Mouse (Mus musculus) embryonic facial prominence, embryonic 15.5 days (tissue): ENCODE measurements at regions not wholly inside any gene's neighbourhood (a gene's known extent, or its start where the extent isn't known, plus 50 kb on each side); places are given as distances from the start of the nearest gene placed in this dataset.

Experiments
- ATAC-seq: fragments of 200-750 bp; cut with Nextera tagmentation; 2 replicates; pipeline ENCODE4 v1.8.0; 2017; ENCODE audit warnings: low read depth, moderate TSS enrichment; ENCODE audit not compliant: insufficient number of reproducible peaks, low FRiP score, low TSS enrichment
- H3K27ac ChIP-seq: fragments of 300-500 bp; sonication (generic); replicated peaks from 2 replicates; pipeline ENCODE4 v1.5.1; 2015; ENCODE audit warnings: mild to moderate bottlenecking, inconsistent platforms
- H3K27me3 ChIP-seq: fragments of 300-500 bp; sonication (generic); 2 replicates; pipeline ENCODE4 v1.6.1; 2015; ENCODE audit warnings: inconsistent platforms
- H3K36me3 ChIP-seq: fragments of 300-500 bp; sonication (generic); 2 replicates; pipeline ENCODE4 v1.6.1; 2015; ENCODE audit warnings: mild to moderate bottlenecking, inconsistent platforms
- H3K4me1 ChIP-seq: fragments of 300-500 bp; sonication (generic); 2 replicates; pipeline ENCODE4 v1.6.1; 2015; ENCODE audit warnings: inconsistent platforms
- H3K4me2 ChIP-seq: fragments of 300-500 bp; sonication (generic); replicated peaks from 2 replicates; pipeline ENCODE4 v1.6.1; 2015; ENCODE audit warnings: mild to moderate bottlenecking, inconsistent platforms
- H3K4me3 ChIP-seq: fragments of 300-500 bp; sonication (generic); replicated peaks from 2 replicates; pipeline ENCODE4 v1.5.1; 2015; ENCODE audit warnings: mild to moderate bottlenecking, inconsistent platforms
- H3K9ac ChIP-seq: fragments of 300-500 bp; sonication (generic); 2 replicates; pipeline ENCODE4 v1.6.1; 2015; ENCODE audit warnings: inconsistent platforms
- H3K9me3 ChIP-seq: fragments of 300-500 bp; sonication (generic); replicated peaks from 2 replicates; pipeline ENCODE4 v1.6.1; 2016; ENCODE audit warnings: inconsistent platforms
- WGBS: fragments of 180-500 bp; shearing (Covaris S2); methylation state at CpG from one replicate; pipeline ENCODE4 v1.1.7; 2015; 5-methylcytosine and 5-hydroxymethylcytosine counted together

DNA sequence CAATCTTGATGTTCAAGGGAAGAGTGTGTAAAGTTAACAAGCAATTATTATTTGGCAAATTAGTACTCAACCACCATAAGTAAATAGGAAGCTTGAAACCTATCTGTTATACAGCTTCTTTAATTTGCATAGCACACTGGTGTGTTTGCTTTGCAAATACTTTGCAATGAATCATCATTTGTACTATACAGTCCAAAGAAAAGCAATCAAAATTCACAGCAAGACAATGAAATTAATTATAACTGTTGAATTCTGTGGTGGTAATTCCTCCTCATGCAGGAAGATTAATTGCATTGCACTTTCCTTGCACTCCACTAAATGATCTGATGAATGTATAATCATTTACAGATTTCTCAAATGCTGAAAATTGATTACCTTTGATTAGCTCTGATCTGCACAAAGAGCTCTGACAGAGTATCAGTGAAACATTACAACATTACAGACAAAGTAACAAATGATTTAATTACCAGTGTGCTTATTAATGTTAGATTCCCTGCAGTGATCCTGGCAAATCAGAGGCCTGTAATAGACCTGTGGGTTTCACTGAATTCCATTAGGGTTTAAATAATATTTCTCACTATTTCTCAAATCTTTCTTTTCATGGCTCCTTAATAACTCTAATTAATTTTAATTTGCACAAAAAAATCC lies 457.9 kb downstream of the Prkd1 start:
- Histone ChIP-seq H3K4me1 (no peaks in the 10 kb centered on the region), H3K4me2 (no peak overlapping the region), H3K36me3 (no peaks in the 10 kb centered on the region), H3K4me3 (no peak overlapping the region), H3K9me3 (no peaks in the 10 kb centered on the region), H3K9ac (no peak overlapping the region), H3K27ac (no peak overlapping the region), H3K27me3 (no peaks in the 10 kb centered on the region)
- no peak for ATAC-seq

DNA sequence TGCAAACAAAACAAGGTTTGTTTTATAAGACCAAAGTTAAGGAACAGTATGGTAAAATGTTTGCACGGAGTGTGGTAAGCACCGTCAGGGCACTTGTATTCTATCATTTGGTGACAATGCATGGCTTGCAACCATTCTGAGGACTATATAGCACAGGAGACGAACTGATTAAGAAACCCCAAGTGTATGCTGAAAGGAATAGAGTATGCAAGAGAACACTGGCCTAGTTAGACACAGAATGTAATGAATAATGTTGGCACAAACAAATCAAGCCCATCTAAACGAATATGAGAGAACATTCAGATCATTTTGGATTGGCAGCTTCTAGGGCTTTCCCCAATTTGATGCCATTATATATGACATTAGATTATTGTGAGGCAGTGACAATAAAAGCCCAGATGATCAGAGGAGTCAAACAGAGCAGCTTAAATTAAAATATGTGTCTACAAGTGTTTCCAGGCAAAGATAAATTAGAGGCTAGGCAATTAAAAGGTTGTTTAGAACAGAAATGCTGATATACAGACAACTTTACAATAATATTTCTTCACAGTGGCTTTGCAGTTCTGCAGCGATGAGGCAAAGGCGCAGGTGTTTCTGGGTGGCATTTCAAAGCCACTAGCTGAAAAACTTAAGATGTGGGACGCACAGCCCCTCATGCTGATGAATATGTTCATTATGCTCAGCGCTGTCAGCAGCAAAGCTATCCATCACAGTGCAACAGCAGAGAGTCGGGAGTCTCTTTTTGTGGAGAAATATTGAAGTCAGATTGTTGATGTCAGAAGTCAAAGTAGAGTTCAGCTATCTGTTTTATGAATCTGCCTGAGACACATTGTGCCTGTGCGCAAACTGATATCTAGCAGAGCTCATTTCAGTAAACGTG lies 456.9 kb downstream of the Prkd1 start:
- Histone ChIP-seq H3K27me3 (no peaks in the 10 kb centered on the region), H3K9ac (no peak overlapping the region), H3K4me2 (no peak overlapping the region), H3K27ac (no peak overlapping the region), H3K36me3 (no peaks in the 10 kb centered on the region), H3K9me3 (no peaks in the 10 kb centered on the region), H3K4me1 (no peaks in the 10 kb centered on the region), H3K4me3 (no peak overlapping the region)
- WGBS: 72% methylated on average over 11 of the region's 11 CpGs
- ATAC-seq: no peak

DNA sequence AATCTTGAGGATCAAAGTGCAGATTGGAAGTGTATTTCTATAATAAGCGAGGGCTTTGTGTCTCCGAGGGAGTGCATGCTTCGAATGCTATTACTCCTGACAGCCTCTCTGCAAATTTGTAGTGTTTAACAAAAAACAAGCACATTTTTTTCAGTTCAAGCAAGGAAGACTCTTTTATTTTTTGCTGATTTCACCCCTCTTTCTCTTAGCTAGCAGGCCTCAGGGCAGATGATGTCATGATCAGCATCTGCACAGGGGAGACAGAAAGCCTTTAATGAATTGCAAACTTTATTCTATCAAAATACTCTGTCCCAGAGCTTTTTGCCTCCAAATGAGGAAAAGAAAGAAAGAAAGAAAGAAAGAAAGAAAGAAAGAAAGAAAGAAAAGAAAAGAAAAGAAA lies 455.4 kb downstream of the Prkd1 start:
- 36% methylated on average over 3 of the region's 3 CpGs for WGBS
- Histone ChIP-seq H3K36me3 (no peaks in the 10 kb centered on the region), H3K9ac (no peak overlapping the region), H3K4me1 (no peaks in the 10 kb centered on the region), H3K9me3 (no peaks in the 10 kb centered on the region), H3K4me3 (no peak overlapping the region), H3K27ac (no peak overlapping the region), H3K4me2 (no peak overlapping the region), H3K27me3 (no peaks in the 10 kb centered on the region)
- ATAC-seq: no peak

DNA sequence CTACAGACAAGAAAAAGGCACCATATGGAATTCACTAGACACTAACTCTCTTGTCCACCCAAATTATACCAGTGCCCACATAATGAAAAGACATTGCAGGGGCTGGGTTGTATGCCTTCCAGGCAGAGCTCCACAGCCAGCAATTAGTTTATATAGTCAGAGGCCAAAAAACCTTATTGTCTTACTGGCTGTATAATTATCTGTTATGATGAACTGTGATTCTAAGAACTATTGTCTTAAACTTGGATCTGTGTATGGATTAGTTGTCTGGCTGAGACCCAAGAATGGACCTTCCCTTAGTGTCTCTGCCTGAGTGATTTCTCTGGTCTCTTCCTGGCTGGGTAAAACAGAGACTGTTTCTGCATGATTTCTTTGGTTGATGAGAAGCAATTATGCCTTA lies 454.2 kb downstream of the Prkd1 start:
- H3K27me3 ChIP-seq: no peaks in the 10 kb centered on the region
- no peak overlapping the region for H3K4me3 ChIP-seq
- no peaks in the 10 kb centered on the region for H3K9me3 ChIP-seq
- H3K4me2 ChIP-seq: no peak overlapping the region
- no peaks in the 10 kb centered on the region for H3K36me3 ChIP-seq
- ATAC-seq: no peak
- H3K9ac ChIP-seq: no peak overlapping the region
- H3K27ac ChIP-seq: no peak overlapping the region
- no peaks in the 10 kb centered on the region for H3K4me1 ChIP-seq

DNA sequence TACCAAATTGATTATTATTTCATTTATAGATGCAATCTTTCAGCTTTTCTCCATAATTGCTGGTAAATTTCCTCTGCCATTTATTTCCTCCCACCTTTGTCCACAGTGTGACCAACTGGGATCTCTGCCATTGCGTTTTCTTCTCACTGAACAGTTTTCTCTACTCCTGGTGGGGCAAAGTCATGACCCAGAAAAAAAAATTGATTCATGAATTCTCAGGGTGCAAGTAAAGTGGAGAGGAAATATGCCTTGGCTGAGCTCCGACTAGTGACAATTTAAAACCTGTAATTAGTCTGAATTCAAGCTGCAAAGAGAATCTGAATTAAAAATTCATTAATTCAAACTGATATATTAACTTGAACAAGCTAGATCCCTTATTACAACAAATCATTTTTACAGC lies 452.6 kb downstream of the Prkd1 start:
- no peaks in the 10 kb centered on the region for H3K4me1 ChIP-seq
- WGBS: 57% methylated on average over 2 of the region's 2 CpGs
- no peak for ATAC-seq
- H3K4me3 ChIP-seq: no peak overlapping the region
- no peak overlapping the region for H3K4me2 ChIP-seq
- H3K27ac ChIP-seq: no peak overlapping the region
- no peak overlapping the region for H3K9ac ChIP-seq
- no peaks in the 10 kb centered on the region for H3K27me3 ChIP-seq
- no peaks in the 10 kb centered on the region for H3K36me3 ChIP-seq
- H3K9me3 ChIP-seq: no peaks in the 10 kb centered on the region

DNA sequence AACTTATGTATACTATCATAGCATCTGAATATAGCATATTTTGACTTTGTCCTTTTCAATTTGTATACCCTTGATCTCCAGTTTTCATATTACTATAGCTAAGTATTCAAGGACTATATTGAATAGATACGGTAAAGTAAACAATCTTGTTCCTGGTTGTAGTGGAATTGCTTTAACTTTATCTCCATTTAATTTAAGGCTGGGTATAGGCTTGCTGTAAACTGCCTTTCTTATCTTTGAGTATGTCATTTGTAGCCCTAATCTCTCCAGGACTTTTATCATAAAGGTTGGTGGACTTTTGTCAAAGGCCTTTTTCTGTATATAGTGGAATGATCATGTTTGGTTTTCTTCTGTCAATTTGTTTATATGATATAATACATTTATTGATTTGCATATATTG lies 407.8 kb downstream of the Prkd1 start:
- Histone ChIP-seq H3K27me3 (no peaks in the 10 kb centered on the region), H3K9me3 (no peaks in the 10 kb centered on the region), H3K4me3 (no peak overlapping the region), H3K9ac (no peak overlapping the region), H3K36me3 (no peaks in the 10 kb centered on the region), H3K4me2 (no peak overlapping the region), H3K4me1 (no peaks in the 10 kb centered on the region), H3K27ac (no peak overlapping the region)
- no peak for ATAC-seq
- 89% methylated on average over 1 of the region's 1 CpGs for WGBS

DNA sequence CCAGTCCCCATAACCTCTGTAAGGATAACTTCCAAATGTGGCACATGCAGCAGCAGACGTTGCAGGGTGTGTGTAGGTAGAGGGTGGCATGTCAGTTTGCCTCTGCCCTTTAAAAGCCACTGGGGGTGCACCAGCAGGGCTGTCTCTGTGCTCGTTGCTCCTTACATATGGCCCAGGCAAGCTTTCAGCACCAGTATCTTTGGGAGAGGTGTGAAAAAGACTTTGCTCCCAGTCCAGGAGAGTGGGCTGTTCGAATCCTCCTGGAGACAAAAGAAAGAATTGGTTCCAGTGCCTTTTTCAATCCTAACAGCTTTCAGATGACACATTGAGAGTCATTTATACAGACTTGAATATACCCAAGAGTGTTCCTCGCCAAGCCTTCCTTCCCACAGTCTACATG lies 390.0 kb downstream of the Prkd1 start:
- 68% methylated on average over 4 of the region's 4 CpGs for WGBS
- Histone ChIP-seq H3K9ac (no peak overlapping the region), H3K4me1 (no peaks in the 10 kb centered on the region), H3K4me3 (no peak overlapping the region), H3K4me2 (no peak overlapping the region), H3K9me3 (no peaks in the 10 kb centered on the region), H3K36me3 (no peaks in the 10 kb centered on the region), H3K27ac (no peak overlapping the region), H3K27me3 (no peaks in the 10 kb centered on the region)
- ATAC-seq: no peak

DNA sequence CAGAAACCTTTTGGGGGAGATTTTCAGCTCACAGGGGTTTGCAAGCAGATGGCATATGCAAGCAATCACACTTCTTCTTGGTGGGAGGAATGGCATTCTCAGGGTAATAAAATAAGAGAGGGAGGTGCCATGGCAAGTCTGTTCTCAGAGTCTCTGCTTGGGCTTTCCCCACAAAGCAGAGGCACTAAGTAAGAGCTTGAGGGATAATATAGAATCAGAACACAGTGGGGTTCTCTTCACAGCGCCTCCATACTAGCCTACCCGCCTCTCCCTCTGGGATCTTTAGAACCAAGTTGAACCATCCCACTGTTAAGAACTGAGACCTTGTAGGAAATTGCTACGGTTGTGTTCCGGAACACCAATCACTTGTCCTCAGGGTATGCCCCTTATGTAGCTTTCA lies 387.8 kb downstream of the Prkd1 start:
- Histone ChIP-seq H3K4me2 (no peak overlapping the region), H3K27me3 (no peaks in the 10 kb centered on the region), H3K4me3 (no peak overlapping the region), H3K9me3 (no peaks in the 10 kb centered on the region), H3K9ac (no peak overlapping the region), H3K27ac (no peak overlapping the region), H3K36me3 (no peaks in the 10 kb centered on the region), H3K4me1 (no peaks in the 10 kb centered on the region)
- ATAC-seq: no peak
- 66% methylated on average over 4 of the region's 4 CpGs for WGBS

DNA sequence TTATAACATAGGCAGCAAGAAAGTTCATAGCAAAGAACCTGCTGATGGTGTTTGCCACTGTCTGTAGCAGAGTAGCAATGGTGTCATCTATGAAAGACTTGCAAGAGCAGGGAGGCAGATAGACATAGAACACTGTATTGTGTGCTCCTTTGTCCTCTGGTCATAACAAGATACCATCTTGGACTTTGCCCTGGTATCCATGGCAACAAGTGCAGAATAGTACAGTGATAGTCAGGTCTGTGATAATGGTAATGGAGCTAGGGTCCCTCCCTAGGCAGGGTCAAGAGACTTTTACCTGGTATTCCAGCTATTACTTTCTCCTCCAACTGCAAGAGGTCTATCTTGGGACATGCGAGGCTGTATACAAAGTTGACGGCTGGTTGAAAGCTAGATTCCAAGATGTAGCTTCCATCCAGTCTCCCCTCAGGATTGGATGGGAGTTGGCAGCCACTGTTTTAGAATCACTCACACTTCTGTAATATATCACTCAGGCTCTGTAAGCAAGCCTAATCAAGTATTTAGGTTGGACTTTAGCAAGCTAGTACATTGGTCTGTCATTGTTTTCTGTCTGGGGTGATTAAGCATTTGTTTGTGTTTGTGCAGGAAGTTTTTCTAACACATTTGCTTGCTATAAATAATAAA lies 375.5 kb downstream of the Prkd1 start:
- WGBS: 91% methylated on average over 2 of the region's 2 CpGs

DNA sequence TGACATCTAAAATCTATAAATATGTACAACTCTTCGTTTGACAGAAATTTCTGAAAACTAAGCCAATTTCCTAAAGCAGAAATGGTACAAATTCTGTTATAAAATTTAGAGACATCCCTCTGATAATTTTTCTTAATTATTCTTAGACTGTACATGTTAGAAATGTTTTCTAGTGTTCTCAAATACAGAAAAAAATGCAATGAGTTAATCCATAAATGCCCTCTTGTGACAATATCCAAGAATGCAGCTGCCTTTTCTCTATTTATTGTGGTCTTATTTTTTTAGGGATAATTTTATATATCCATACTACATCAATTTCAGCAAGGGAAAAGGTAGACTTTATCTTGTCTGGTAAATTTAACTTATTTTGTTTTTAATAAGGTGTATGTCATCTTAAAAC lies 367.3 kb downstream of the Prkd1 start:
- H3K4me1 ChIP-seq: no peaks in the 10 kb centered on the region
- no peak overlapping the region for H3K4me2 ChIP-seq
- 60% methylated on average over 1 of the region's 1 CpGs for WGBS
- no peak overlapping the region for H3K27ac ChIP-seq
- H3K9ac ChIP-seq: no peak overlapping the region
- H3K36me3 ChIP-seq: no peaks in the 10 kb centered on the region
- H3K9me3 ChIP-seq: no peaks in the 10 kb centered on the region
- H3K27me3 ChIP-seq: no peaks in the 10 kb centered on the region
- ATAC-seq: no peak
- H3K4me3 ChIP-seq: no peak overlapping the region

More for the DNA sequence above, 375.5 kb downstream of the Prkd1 start:
- no peaks in the 10 kb centered on the region for H3K36me3 ChIP-seq
- H3K9ac ChIP-seq: no peak overlapping the region
- no peaks in the 10 kb centered on the region for H3K27me3 ChIP-seq
- H3K4me1 ChIP-seq: no peaks in the 10 kb centered on the region
- no peak overlapping the region for H3K4me3 ChIP-seq
- no peaks in the 10 kb centered on the region for H3K9me3 ChIP-seq
- no peak overlapping the region for H3K4me2 ChIP-seq
- H3K27ac ChIP-seq: no peak overlapping the region
- ATAC-seq: no peak
